ENCODE assay signal across 7 mouse cellular contexts in genomic region chr16:10542266-10542665, GRCm38 (mm10). TPM values are rescaled to one million over a fixed set of nuclear protein-coding genes. Genes with fewer than 3 reads are reported as not detected.
DNase-seq lines count a peak whose midpoint lies in the region; ATAC-seq lines count a peak whose summit lies in the region.

No protein-coding gene starts in this region.

- H3K4me2 ChIP-seq in liver, embryonic 11.5 days = peak overlapping the region; percentile 97
- peak overlapping the region; percentile 74 for H3K4me2 ChIP-seq in neural tube, embryonic 14.5 days (ENCODE audit: low read depth, low read length)

- H3K4me1 ChIP-seq in liver, embryonic 11.5 days (replicated peaks; ENCODE audit: control insufficient read depth, insufficient read depth, low read length) = peaks cover 24% of the 10 kb centered on the region
- peaks cover 49% of the 10 kb centered on the region for H3K4me1 ChIP-seq in neural tube, embryonic 14.5 days (ENCODE audit: control insufficient read depth, insufficient read depth, low read length)

- peak overlapping the region; percentile 74 for H3K9ac ChIP-seq in liver, embryonic 11.5 days (ENCODE audit: low read depth, low read length)
- H3K9ac ChIP-seq in neural tube, embryonic 14.5 days (replicated peaks; ENCODE audit: low read depth, low read length) = peak overlapping the region; percentile 95

- peak; percentile 5; the same call in 1 of the 2 replicates for ATAC-seq in liver, embryonic 11.5 days (replicated peaks; ENCODE audit: low FRiP score)
- ATAC-seq in neural tube, embryonic 14.5 days (ENCODE audit: low read depth) = peak; percentile 18

- no peaks in the 10 kb centered on the region for H3K9me3 ChIP-seq in liver, embryonic 11.5 days (ENCODE audit: control insufficient read depth, low read length)
- no peaks in the 10 kb centered on the region for H3K9me3 ChIP-seq in neural tube, embryonic 14.5 days (ENCODE audit: control insufficient read depth, low read length)

- H3K4me3 ChIP-seq in liver, embryonic 11.5 days (ENCODE audit: low read depth, low read length) = peak overlapping the region; percentile 75
- H3K4me3 ChIP-seq in neural tube, embryonic 14.5 days (ENCODE audit: low read depth, low read length) = peak overlapping the region; percentile 92

- no peaks in the 10 kb centered on the region for H3K27me3 ChIP-seq in liver, embryonic 11.5 days (replicated peaks; ENCODE audit: control insufficient read depth, insufficient read depth, low read length)
- no peaks in the 10 kb centered on the region for H3K27me3 ChIP-seq in neural tube, embryonic 14.5 days (ENCODE audit: control insufficient read depth, insufficient read depth, low read length)

- intact Hi-C loops in heart, postnatal 10 days (cut with DNase I) = loop anchor here (5.0 kb wide), 1 partner anchor 130 kb away; the partner anchor contains the start of gene Nubp1

- 10% methylated on average over 22 of the region's 22 CpGs for WGBS in liver, embryonic 11.5 days
- WGBS in neural tube, embryonic 14.5 days = 2% methylated on average over 22 of the region's 22 CpGs

- H3K36me3 ChIP-seq in liver, embryonic 11.5 days (ENCODE audit: control insufficient read depth, insufficient read depth, low read length) = no peaks in the 10 kb centered on the region
- H3K36me3 ChIP-seq in neural tube, embryonic 14.5 days (ENCODE audit: control insufficient read depth, insufficient read depth, low read length) = no peaks in the 10 kb centered on the region

- DNase-seq in thymus, postnatal 14 days = peak; percentile 29
- no peak for DNase-seq in thymus, postnatal 0 days (ENCODE audit: low spot score)
- DNase-seq in cerebellum, postnatal 25 days = peak; percentile 47 to 53
- peak; percentile 46 to 47 for DNase-seq in heart, postnatal 10 days
- peak; percentile 55 for DNase-seq in liver, embryonic 11.5 days (ENCODE audit: low spot score)
- DNase-seq in spleen, postnatal 36 days (ENCODE audit: low spot score in 2 of 2) = no peak

- H3K27ac ChIP-seq in liver, embryonic 11.5 days (ENCODE audit: low read depth, low read length) = peak overlapping the region; percentile 40; the same call in 1 of the 2 replicates
- peak overlapping the region; percentile 80 for H3K27ac ChIP-seq in neural tube, embryonic 14.5 days (ENCODE audit: low read depth, low read length)

RNA-seq across cellular contexts. Expression of gene Dexi, which starts 0.6 kb away (rescaled TPM):
- 27.0 and 35.2 TPM in 2 replicates for polyA plus RNA-seq in thymus, postnatal 0 days (2015; fragmentation: Nextera tagmentation; extraction: Ambion mirVana)
- total RNA-seq in heart, postnatal 10 days (2021) = 10 to 100 TPM; 23.6 to 27.8 TPM
- 8.7 and 9.6 TPM in 2 replicates for polyA plus RNA-seq in liver, embryonic 11.5 days (2014; fragmentation: Nextera tagmentation; extraction: Ambion mirVana)
- 26.8 and 26.9 TPM in 2 replicates for polyA plus RNA-seq in neural tube, embryonic 14.5 days (2014; fragmentation: Nextera tagmentation; extraction: Ambion mirVana)

RNA-seq across cellular contexts. Expression of gene Clec16a, which starts 2.9 kb away (rescaled TPM):
- polyA plus RNA-seq in thymus, postnatal 0 days (2015; fragmentation: Nextera tagmentation; extraction: Ambion mirVana) = 38.5 and 50.7 TPM in 2 replicates
- total RNA-seq in heart, postnatal 10 days (2021) = 10 to 100 TPM; 47.7 to 50.1 TPM
- 25.6 and 27.4 TPM in 2 replicates for polyA plus RNA-seq in liver, embryonic 11.5 days (2014; fragmentation: Nextera tagmentation; extraction: Ambion mirVana)
- polyA plus RNA-seq in neural tube, embryonic 14.5 days (2014; fragmentation: Nextera tagmentation; extraction: Ambion mirVana) = 68.8 and 89.2 TPM in 2 replicates

Comparison
In these comparisons a context has a peak if more than half of its experiments do, and no peak if none do; other contexts are left out.
1. DNase-seq: peak in thymus, postnatal 14 days (single experiment), cerebellum, postnatal 25 days (2 of 2), heart, postnatal 10 days (2 of 2) and liver, embryonic 11.5 days (single experiment); none in thymus, postnatal 0 days (single experiment) and spleen, postnatal 36 days (0 of 2).